Mouse (Mus musculus) heart, postnatal 0 days (tissue): ENCODE results near the gene Prr5l.

Experiments used
- CTCF ChIP-seq: IDR thresholded peaks from 2 replicates; pipeline ENCODE4 v1.5.1; 2016; ENCODE audit warnings: antibody characterized with exemption, control low read depth, low read depth
- EP300 ChIP-seq: IDR thresholded peaks from 2 replicates; pipeline ENCODE4 v1.6.1; 2016; ENCODE audit warnings: antibody characterized with exemption, low read depth

DNA sequence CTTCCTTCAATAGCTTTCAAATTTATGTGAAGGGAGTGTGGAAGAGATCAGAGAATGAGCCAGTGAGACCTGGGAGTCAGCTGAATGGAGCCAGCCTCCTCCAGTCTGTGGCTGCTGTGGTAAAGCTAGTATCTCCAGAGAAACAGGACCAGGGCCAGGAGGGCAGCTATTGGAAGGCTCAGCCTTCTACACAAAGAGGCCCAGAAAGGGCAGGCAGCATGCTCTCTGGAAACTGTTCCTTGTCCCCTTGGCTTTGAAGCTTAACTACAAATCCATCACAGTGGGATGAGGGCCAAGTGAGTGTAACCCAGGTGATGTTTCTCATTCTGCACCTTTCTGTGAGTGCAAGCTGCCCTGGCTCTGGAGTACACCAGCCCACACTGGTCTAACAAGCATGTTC lies 155.0 kb downstream of the Prr5l start:
- TF ChIP-seq CTCF (no peak), EP300 (no peak)
